12 mouse cellular contexts compared by ENCODE assay signal in genomic region chr7:98967672-98968071, GRCm38 (mm10).
A peak's percentile ranks its signal among the peaks of the same experiment; 100 is the strongest.
DNase-seq lines count a peak whose midpoint lies in the region; ATAC-seq and TF ChIP-seq lines count a peak whose summit lies in the region.
"Had no signal": no experiment of that assay in that cellular context is flagged by ENCODE, and none has a peak within 500 bp of the region (broad histone marks: within the 10 kb centered on the region; RNA-seq: fewer than 3 reads in every experiment).

No protein-coding gene starts in this region.

- TF ChIP-seq CTCF in midbrain, postnatal 0 days (IDR thresholded peaks at IDR 0.05): no peak

- DNase-seq in kidney, adult 8-10 months: no peak
- no peak for DNase-seq in midbrain, postnatal 0 days (ENCODE audit: low spot score)
- DNase-seq in adipocyte (ENCODE audit: low spot score): no peak
- DNase-seq: cerebellum, postnatal 10 days; gastrocnemius, postnatal 25 days had no signal

- H3K4me3 ChIP-seq in kidney, embryonic 16.5 days (ENCODE audit: low read length): no peak overlapping the region
- H3K4me3 ChIP-seq in forebrain, embryonic 12.5 days (replicated peaks): no peak overlapping the region
- peak overlapping the region; percentile 4; the same call in 1 of the 2 replicates for H3K4me3 ChIP-seq in hindbrain, embryonic 13.5 days
- no peak overlapping the region; the same call in 1 of the 2 replicates for H3K4me3 ChIP-seq in midbrain, postnatal 0 days (ENCODE audit: low read depth, low read length)
- no peak overlapping the region for H3K4me3 ChIP-seq in liver, embryonic 12.5 days
- H3K4me3 ChIP-seq: stomach, embryonic 15.5 days had no signal

- no peak overlapping the region for H3K9ac ChIP-seq in kidney, embryonic 16.5 days (replicated peaks; ENCODE audit: low read length)
- no peak overlapping the region for H3K9ac ChIP-seq in forebrain, embryonic 12.5 days
- no peak overlapping the region for H3K9ac ChIP-seq in hindbrain, embryonic 13.5 days
- no peak overlapping the region for H3K9ac ChIP-seq in midbrain, postnatal 0 days (replicated peaks; ENCODE audit: low read length, poor library complexity, severe bottlenecking)
- H3K9ac ChIP-seq in liver, embryonic 12.5 days: no peak overlapping the region
- H3K9ac ChIP-seq: stomach, embryonic 15.5 days had no signal

- peak overlapping the region; percentile 32; the same call in 1 of the 2 replicates for H3K4me2 ChIP-seq in kidney, embryonic 16.5 days (replicated peaks; ENCODE audit: low read depth, low read length)
- peak overlapping the region; percentile 33; the same call in 1 of the 2 replicates for H3K4me2 ChIP-seq in forebrain, embryonic 12.5 days
- peak overlapping the region; percentile 27 for H3K4me2 ChIP-seq in hindbrain, embryonic 13.5 days
- H3K4me2 ChIP-seq in midbrain, postnatal 0 days (ENCODE audit: low read depth, low read length, poor library complexity, severe bottlenecking): peak overlapping the region; percentile 38
- H3K4me2 ChIP-seq in liver, embryonic 12.5 days: no peak overlapping the region

- H3K27ac ChIP-seq in kidney, embryonic 16.5 days (ENCODE audit: low read length): no peak overlapping the region
- H3K27ac ChIP-seq in forebrain, embryonic 12.5 days: no peak overlapping the region
- H3K27ac ChIP-seq in hindbrain, embryonic 13.5 days: 0 out of 2 replicates have a peak overlapping the region, but pooled peaks have one; percentile 8
- no peak overlapping the region for H3K27ac ChIP-seq in midbrain, postnatal 0 days (ENCODE audit: low read depth, low read length)
- no peak overlapping the region for H3K27ac ChIP-seq in liver, embryonic 12.5 days

- H3K27me3 ChIP-seq in kidney, embryonic 16.5 days (ENCODE audit: insufficient read depth, low read length): no peaks in the 10 kb centered on the region
- H3K27me3 ChIP-seq in forebrain, embryonic 12.5 days: peaks cover 5% of the 10 kb centered on the region; the same call in 1 of the 2 replicates
- H3K27me3 ChIP-seq in hindbrain, embryonic 13.5 days: no peaks in the 10 kb centered on the region
- H3K27me3 ChIP-seq in midbrain, postnatal 0 days (ENCODE audit: insufficient read depth, low read length): no peaks in the 10 kb centered on the region
- H3K27me3 ChIP-seq in liver, embryonic 12.5 days (replicated peaks): no peaks in the 10 kb centered on the region
- H3K27me3 ChIP-seq: stomach, embryonic 15.5 days had no signal

- peaks cover 13% of the 10 kb centered on the region for H3K4me1 ChIP-seq in kidney, embryonic 16.5 days (ENCODE audit: insufficient read depth, low read length)
- H3K4me1 ChIP-seq in forebrain, embryonic 12.5 days: peaks cover 13% of the 10 kb centered on the region
- peaks cover 15% of the 10 kb centered on the region for H3K4me1 ChIP-seq in hindbrain, embryonic 13.5 days (replicated peaks)
- H3K4me1 ChIP-seq in midbrain, postnatal 0 days (ENCODE audit: insufficient read depth, low read length): no peaks in the 10 kb centered on the region
- peaks cover 8% of the 10 kb centered on the region for H3K4me1 ChIP-seq in liver, embryonic 12.5 days

- no peak for ATAC-seq in kidney, embryonic 16.5 days (ENCODE audit: low FRiP score, low TSS enrichment)
- ATAC-seq in forebrain, embryonic 12.5 days (ENCODE audit: low FRiP score): no peak
- ATAC-seq in hindbrain, embryonic 13.5 days (ENCODE audit: low FRiP score): no peak
- no peak for ATAC-seq in midbrain, postnatal 0 days (ENCODE audit: low FRiP score)
- ATAC-seq in liver, embryonic 12.5 days: no peak
- ATAC-seq: intestine, embryonic 16.5 days; lung, postnatal 0 days had no signal

- H3K36me3 ChIP-seq in kidney, embryonic 16.5 days (ENCODE audit: insufficient read depth, low read length): no peaks in the 10 kb centered on the region
- H3K36me3 ChIP-seq in forebrain, embryonic 12.5 days (replicated peaks): no peaks in the 10 kb centered on the region
- no peaks in the 10 kb centered on the region for H3K36me3 ChIP-seq in hindbrain, embryonic 13.5 days
- no peaks in the 10 kb centered on the region for H3K36me3 ChIP-seq in midbrain, postnatal 0 days (ENCODE audit: insufficient read depth, low read length)
- 0 out of 2 replicates have a peak, but pooled peaks cover 2% of the 10 kb centered on the region for H3K36me3 ChIP-seq in liver, embryonic 12.5 days
- H3K36me3 ChIP-seq: stomach, embryonic 15.5 days had no signal

- 50% methylated on average over 7 of the region's 7 CpGs for WGBS in kidney, embryonic 16.5 days
- 46% methylated on average over 7 of the region's 7 CpGs for WGBS in forebrain, embryonic 12.5 days
- WGBS in hindbrain, embryonic 13.5 days: 44% methylated on average over 7 of the region's 7 CpGs
- 38% methylated on average over 7 of the region's 7 CpGs for WGBS in midbrain, postnatal 0 days
- 74% methylated on average over 7 of the region's 7 CpGs for WGBS in liver, embryonic 12.5 days (ENCODE audit: insufficient replicate concordance)

- H3K9me3 ChIP-seq in kidney, embryonic 16.5 days (ENCODE audit: low read length): no peaks in the 10 kb centered on the region
- peaks cover 3% of the 10 kb centered on the region; the same call in 1 of the 2 replicates for H3K9me3 ChIP-seq in forebrain, embryonic 12.5 days
- H3K9me3 ChIP-seq in hindbrain, embryonic 13.5 days: 0 out of 2 replicates have a peak, but pooled peaks cover 6% of the 10 kb centered on the region
- no peaks in the 10 kb centered on the region for H3K9me3 ChIP-seq in midbrain, postnatal 0 days (ENCODE audit: low read length)
- no peaks in the 10 kb centered on the region for H3K9me3 ChIP-seq in liver, embryonic 12.5 days (replicated peaks)
- H3K9me3 ChIP-seq: stomach, embryonic 15.5 days had no signal
